Mouse (Mus musculus) cerebellum, adult 2 months (tissue): ENCODE measurements around the gene Tkt. TPM values are rescaled to one million over a fixed set of nuclear protein-coding genes. Genes with fewer than 3 reads are reported as not detected.

ENCODE experiments used
- DNase-seq, 2 experiments: peaks; one replicate each; pipeline ENCODE4 v3.0.0; 2021
- H3K27ac ChIP-seq: fragments of 200-500 bp; 2 replicates; pipeline ENCODE4 v1.5.1; 2012; ENCODE audit warnings: low read length, control low read depth, inconsistent platforms; ENCODE audit not compliant: insufficient read depth
- H3K27me3 ChIP-seq: fragments of 200-500 bp; 2 replicates; pipeline ENCODE4 v1.6.1; 2012; ENCODE audit warnings: inconsistent platforms, mild to moderate bottlenecking, low read length, moderate library complexity; ENCODE audit not compliant: control insufficient read depth, insufficient read depth
- H3K4me1 ChIP-seq: fragments of 200-500 bp; 2 replicates; pipeline ENCODE4 v1.6.1; 2011; ENCODE audit warnings: low read length; ENCODE audit not compliant: control insufficient read depth, insufficient read depth
- H3K4me3 ChIP-seq: fragments of 200-500 bp; replicated peaks from 2 replicates; pipeline ENCODE3; 2011; ENCODE audit warnings: mild to moderate bottlenecking, low read depth, low read length, control low read depth; ENCODE audit not compliant: insufficient read depth
- CTCF ChIP-seq: fragments of 200-500 bp; IDR thresholded peaks from 2 replicates; pipeline ENCODE4 v1.5.1; 2011; ENCODE audit warnings: low read depth, mild to moderate bottlenecking, control low read depth, low read length, moderate library complexity, borderline replicate concordance; ENCODE audit not compliant: insufficient read depth
- POLR2A ChIP-seq: fragments of 200-500 bp; IDR thresholded peaks from 2 replicates; pipeline ENCODE4 v1.6.1; 2011; ENCODE audit warnings: low read length, control low read depth, borderline replicate concordance; ENCODE audit not compliant: insufficient read depth
- WGBS: fragments of 180-500 bp; shearing (Covaris S2); methylation state at CpG from one replicate; pipeline ENCODE4 v1.1.7; 2018; 5-methylcytosine and 5-hydroxymethylcytosine counted together
- polyA plus RNA-seq: library from polyadenylated mRNA; depleted of rRNA; stranded (reverse); fragments of >200 nt; gene quantifications from 2 replicates; pipeline ENCODE4 v1.2.3, GENCODE M21; 2012

The Tkt gene
- polyA plus RNA-seq, 1 experiment = 183 TPM

GRCm38 (mm10) chr14:30579882-30580281 lies 31.7 kb downstream of the Tkt start:
- Histone ChIP-seq H3K27ac (no peak overlapping the region), H3K27me3 (no peaks in the 10 kb centered on the region), H3K4me1 (no peaks in the 10 kb centered on the region), H3K4me3 (no peak overlapping the region)
- TF ChIP-seq POLR2A (no peak), CTCF (no peak)
- WGBS = 59% methylated on average over 5 of the region's 5 CpGs
- DNase-seq = no peak

- 43% methylated on average over 1 of the region's 1 CpGs for WGBS
- Histone ChIP-seq H3K4me1 (no peaks in the 10 kb centered on the region), H3K27ac (no peak overlapping the region), H3K4me3 (no peak overlapping the region), H3K27me3 (no peaks in the 10 kb centered on the region)
- no peak for DNase-seq
- TF ChIP-seq POLR2A (no peak), CTCF (no peak)
These were observed 33.1 kb downstream of the Tkt start for GRCm38 (mm10) chr14:30581238-30581637.

- Histone ChIP-seq H3K4me1 (no peaks in the 10 kb centered on the region), H3K4me3 (no peak overlapping the region), H3K27ac (no peak overlapping the region), H3K27me3 (no peaks in the 10 kb centered on the region)
- no peak for DNase-seq
- WGBS = 78% methylated on average over 2 of the region's 2 CpGs
- TF ChIP-seq CTCF (no peak), POLR2A (no peak)
These were observed 35.9 kb downstream of the Tkt start for GRCm38 (mm10) chr14:30584077-30584476.

- no peaks in the 10 kb centered on the region for H3K4me1 ChIP-seq
- H3K4me3 ChIP-seq = no peak overlapping the region
- H3K27ac ChIP-seq = no peak overlapping the region
- TF ChIP-seq POLR2A (no peak), CTCF (no peak)
- DNase-seq = no peak
- WGBS = 64% methylated on average over 19 of the region's 19 CpGs
- H3K27me3 ChIP-seq = no peaks in the 10 kb centered on the region
These were observed 36.5 kb downstream of the Tkt start for GRCm38 (mm10) chr14:30584497-30585251.

GRCm38 (mm10) chr14:30585323-30585722 lies 37.2 kb downstream of the Tkt start:
- TF ChIP-seq POLR2A (no peak), CTCF (no peak)
- DNase-seq = no peak
- no peaks in the 10 kb centered on the region for H3K4me1 ChIP-seq
- H3K27ac ChIP-seq = no peak overlapping the region
- H3K27me3 ChIP-seq = no peaks in the 10 kb centered on the region
- no peak overlapping the region for H3K4me3 ChIP-seq
- 95% methylated on average over 5 of the region's 5 CpGs for WGBS

GRCm38 (mm10) chr14:30586780-30587461 lies 38.8 kb downstream of the Tkt start:
- Histone ChIP-seq H3K4me1 (no peaks in the 10 kb centered on the region), H3K27me3 (no peaks in the 10 kb centered on the region), H3K27ac (no peak overlapping the region), H3K4me3 (no peak overlapping the region)
- 33% methylated on average over 7 of the region's 7 CpGs for WGBS
- no peak for DNase-seq
- TF ChIP-seq CTCF (no peak), POLR2A (no peak)

GRCm38 (mm10) chr14:30590041-30590645 lies 42.0 kb downstream of the Tkt start:
- H3K4me1 ChIP-seq = peaks cover 17% of the 10 kb centered on the region
- H3K27ac ChIP-seq = no peak overlapping the region
- 78% methylated on average over 11 of the region's 11 CpGs for WGBS
- no peaks in the 10 kb centered on the region for H3K27me3 ChIP-seq
- TF ChIP-seq POLR2A (no peak), CTCF (no peak)
- no peak for DNase-seq
- H3K4me3 ChIP-seq = no peak overlapping the region
